Comparison of ENCODE assay signal across 8 mouse cellular contexts in genomic region chr7:44951960-44952359, GRCm38 (mm10). TPM values are rescaled to one million over a fixed set of nuclear protein-coding genes. Genes with fewer than 3 reads are reported as not detected.
A peak's percentile ranks its signal among the peaks of the same experiment; 100 is the strongest.
DNase-seq lines count a peak whose midpoint lies in the region; ATAC-seq and TF ChIP-seq lines count a peak whose summit lies in the region.

No protein-coding gene starts in this region.

- ATAC-seq in hindbrain, embryonic 14.5 days (ENCODE audit: low FRiP score) = no peak; the same call in 1 of the 2 replicates
- ATAC-seq in liver, embryonic 11.5 days (replicated peaks; ENCODE audit: low FRiP score) = peak; percentile 83
- ATAC-seq in monocyte, adult 5-6 weeks (replicated peaks; ENCODE audit: insufficient number of reproducible peaks, low FRiP score, low TSS enrichment, poor library complexity, severe bottlenecking) = peak; percentile 54

- H3K9ac ChIP-seq in hindbrain, embryonic 14.5 days = peak overlapping the region; percentile 59; the same call in 1 of the 2 replicates
- peak overlapping the region; percentile 67 for H3K9ac ChIP-seq in liver, embryonic 11.5 days (ENCODE audit: low read depth, low read length)

- peak overlapping the region; percentile 71 for H3K4me2 ChIP-seq in hindbrain, embryonic 14.5 days (replicated peaks)
- H3K4me2 ChIP-seq in liver, embryonic 11.5 days = peak overlapping the region; percentile 99

- no peaks in the 10 kb centered on the region for H3K9me3 ChIP-seq in hindbrain, embryonic 14.5 days (ENCODE audit: control insufficient read depth, low read length)
- no peaks in the 10 kb centered on the region for H3K9me3 ChIP-seq in liver, embryonic 11.5 days (ENCODE audit: control insufficient read depth, low read length)

- no peak for TF ChIP-seq POLR2A in thymus, adult 2 months (IDR thresholded peaks at IDR 0.05; ENCODE audit: control insufficient read depth, extremely low read depth, insufficient read depth, low read length, poor library complexity)

- no peak for TF ChIP-seq CTCF in thymus, adult 2 months (IDR thresholded peaks at IDR 0.05; ENCODE audit: borderline replicate concordance, control insufficient read depth, extremely low read depth, insufficient read depth, low read length, poor library complexity)

- 1% methylated on average over 10 of the region's 10 CpGs for WGBS in hindbrain, embryonic 14.5 days
- under 1% methylated on average over 10 of the region's 10 CpGs for WGBS in liver, embryonic 11.5 days
- WGBS in thymus, adult 2 months = 2% methylated on average over 10 of the region's 10 CpGs

- DNase-seq in MEL-GATA-1-ER (ENCODE audit: extremely low read depth, low read depth) = peak; percentile 72
- peak; percentile 54 for DNase-seq in brain, adult 2 months (ENCODE audit: low read depth, low spot score)
- DNase-seq in forelimb bud, embryonic 11.5 days (ENCODE audit: low read depth, low spot score) = peak; percentile 51
- peak; percentile 37 for DNase-seq in hindbrain, embryonic 14.5 days (ENCODE audit: low spot score)
- DNase-seq in liver, embryonic 11.5 days (ENCODE audit: low spot score) = peak; percentile 68
- no peak for DNase-seq in thymus, adult 2 months
- no peak for DNase-seq in layer of hippocampus, adult 9-10 months (ENCODE audit: low spot score)

- peak overlapping the region; percentile 37 for H3K4me3 ChIP-seq in hindbrain, embryonic 14.5 days (replicated peaks; ENCODE audit: low read length)
- peak overlapping the region; percentile 64 for H3K4me3 ChIP-seq in liver, embryonic 11.5 days (ENCODE audit: low read depth, low read length)
- H3K4me3 ChIP-seq in thymus, adult 2 months (ENCODE audit: control insufficient read depth, insufficient read depth, low read length) = no peak overlapping the region

- H3K36me3 ChIP-seq in hindbrain, embryonic 14.5 days (replicated peaks; ENCODE audit: control insufficient read depth, insufficient read depth) = no peaks in the 10 kb centered on the region
- H3K36me3 ChIP-seq in liver, embryonic 11.5 days (ENCODE audit: control insufficient read depth, insufficient read depth, low read length) = no peaks in the 10 kb centered on the region
- no peaks in the 10 kb centered on the region for H3K36me3 ChIP-seq in thymus, adult 2 months (ENCODE audit: control insufficient read depth, insufficient read depth, low read length)

- peaks cover 8% of the 10 kb centered on the region; the same call in 1 of the 2 replicates for H3K4me1 ChIP-seq in hindbrain, embryonic 14.5 days (replicated peaks; ENCODE audit: control insufficient read depth, insufficient read depth, low read length)
- H3K4me1 ChIP-seq in liver, embryonic 11.5 days (replicated peaks; ENCODE audit: control insufficient read depth, insufficient read depth, low read length) = peaks cover 13% of the 10 kb centered on the region
- peaks cover 8% of the 10 kb centered on the region for H3K4me1 ChIP-seq in thymus, adult 2 months (replicated peaks; ENCODE audit: control insufficient read depth, insufficient read depth, low read length)

- peaks cover 29% of the 10 kb centered on the region for H3K27me3 ChIP-seq in hindbrain, embryonic 14.5 days (ENCODE audit: control insufficient read depth, insufficient read depth, low read length)
- peaks cover 33% of the 10 kb centered on the region for H3K27me3 ChIP-seq in liver, embryonic 11.5 days (replicated peaks; ENCODE audit: control insufficient read depth, insufficient read depth, low read length)
- no peaks in the 10 kb centered on the region; the same call in 1 of the 2 replicates for H3K27me3 ChIP-seq in thymus, adult 2 months (ENCODE audit: control insufficient read depth, insufficient read depth, low read length)

- no peak overlapping the region for H3K27ac ChIP-seq in hindbrain, embryonic 14.5 days
- H3K27ac ChIP-seq in liver, embryonic 11.5 days (ENCODE audit: low read depth, low read length) = peak overlapping the region; percentile 79; the same call in 1 of the 2 replicates
- H3K27ac ChIP-seq in thymus, adult 2 months (ENCODE audit: control insufficient read depth, insufficient read depth, low read length) = no peak overlapping the region

RNA-seq across cellular contexts. Expression of gene Tsks, which starts 9.0 kb away (rescaled TPM):
- polyA plus RNA-seq in hindbrain, embryonic 14.5 days (2014; fragmentation: Nextera tagmentation; extraction: Ambion mirVana) = 0.14 and 0.33 TPM in 2 replicates
- 0.10 TPM in 1 of 2 replicates, not detected in the other for polyA plus RNA-seq in liver, embryonic 11.5 days (2014; fragmentation: Nextera tagmentation; extraction: Ambion mirVana)
- not detected in 3 replicates for total RNA-seq in monocyte, adult 5-6 weeks (2017)
- polyA plus RNA-seq in thymus, adult 2 months (2012; rRNA removed) = 0.29 and 1.0 TPM in 2 replicates

RNA-seq across cellular contexts. Expression of gene Ap2a1, which starts 22.7 kb away (rescaled TPM):
- polyA plus RNA-seq in hindbrain, embryonic 14.5 days (2014; fragmentation: Nextera tagmentation; extraction: Ambion mirVana) = 123 and 135 TPM in 2 replicates
- 100 and 111 TPM in 2 replicates for polyA plus RNA-seq in liver, embryonic 11.5 days (2014; fragmentation: Nextera tagmentation; extraction: Ambion mirVana)
- total RNA-seq in monocyte, adult 5-6 weeks (2017) = 10.3 to 21.7 TPM (median 21.0 TPM) in 3 replicates
- polyA plus RNA-seq in thymus, adult 2 months (2012; rRNA removed) = 133 and 147 TPM in 2 replicates

RNA-seq across cellular contexts. Expression of gene Cpt1c, which starts 22.7 kb away (rescaled TPM):
- polyA plus RNA-seq in hindbrain, embryonic 14.5 days (2014; fragmentation: Nextera tagmentation; extraction: Ambion mirVana) = 53.3 and 53.8 TPM in 2 replicates
- polyA plus RNA-seq in liver, embryonic 11.5 days (2014; fragmentation: Nextera tagmentation; extraction: Ambion mirVana) = 8.2 and 8.5 TPM in 2 replicates
- total RNA-seq in monocyte, adult 5-6 weeks (2017) = not detected in 3 replicates
- polyA plus RNA-seq in thymus, adult 2 months (2012; rRNA removed) = 4.4 and 6.8 TPM in 2 replicates

RNA-seq across cellular contexts. Expression of gene Prmt1, which starts 34.4 kb away (rescaled TPM):
- 194 and 210 TPM in 2 replicates for polyA plus RNA-seq in hindbrain, embryonic 14.5 days (2014; fragmentation: Nextera tagmentation; extraction: Ambion mirVana)
- polyA plus RNA-seq in liver, embryonic 11.5 days (2014; fragmentation: Nextera tagmentation; extraction: Ambion mirVana) = 175 and 186 TPM in 2 replicates
- 57.2 to 80.2 TPM (median 58.1 TPM) in 3 replicates for total RNA-seq in monocyte, adult 5-6 weeks (2017)
- polyA plus RNA-seq in thymus, adult 2 months (2012; rRNA removed) = 242 and 260 TPM in 2 replicates

RNA-seq across cellular contexts. Expression of gene Irf3, which starts 45.5 kb away (rescaled TPM):
- 52.1 and 56.9 TPM in 2 replicates for polyA plus RNA-seq in hindbrain, embryonic 14.5 days (2014; fragmentation: Nextera tagmentation; extraction: Ambion mirVana)
- polyA plus RNA-seq in liver, embryonic 11.5 days (2014; fragmentation: Nextera tagmentation; extraction: Ambion mirVana) = 76.2 and 88.4 TPM in 2 replicates
- 83.1 to 122 TPM (median 104 TPM) in 3 replicates for total RNA-seq in monocyte, adult 5-6 weeks (2017)
- polyA plus RNA-seq in thymus, adult 2 months (2012; rRNA removed) = 227 and 277 TPM in 2 replicates

Comparison
In these comparisons a context has a peak if more than half of its experiments do, and no peak if none do; other contexts are left out.
1. DNase-seq: peak in MEL-GATA-1-ER (single experiment), brain, adult 2 months (single experiment), forelimb bud, embryonic 11.5 days (single experiment), hindbrain, embryonic 14.5 days (single experiment) and liver, embryonic 11.5 days (single experiment); none in thymus, adult 2 months (single experiment) and layer of hippocampus, adult 9-10 months (single experiment).